Mouse (Mus musculus) midbrain, embryonic 10.5 days (tissue): ENCODE results near the gene Zxdc. TPM values are rescaled to one million over a fixed set of nuclear protein-coding genes. Genes with fewer than 3 reads are reported as not detected.

Experiments used
- DNase-seq: peaks from one replicate; pipeline ENCODE4 v3.0.0-alpha.2; 2017; ENCODE audit warnings: low spot score
- H3K27ac ChIP-seq: fragments of 300-500 bp; sonication (generic); replicated peaks from 2 replicates; pipeline ENCODE4 v1.5.1; 2016; ENCODE audit warnings: mild to moderate bottlenecking
- H3K27me3 ChIP-seq: fragments of 300-500 bp; sonication (generic); 2 replicates; pipeline ENCODE4 v1.6.1; 2016; ENCODE audit warnings: low read depth, mild to moderate bottlenecking; ENCODE audit not compliant: poor library complexity, severe bottlenecking
- H3K36me3 ChIP-seq: fragments of 300-500 bp; sonication (generic); 2 replicates; pipeline ENCODE4 v1.6.1; 2016; ENCODE audit warnings: mild to moderate bottlenecking, moderate library complexity
- H3K4me1 ChIP-seq: fragments of 300-500 bp; sonication (generic); 2 replicates; pipeline ENCODE4 v1.6.1; 2016
- H3K4me3 ChIP-seq: fragments of 300-500 bp; sonication (generic); 2 replicates; pipeline ENCODE4 v1.5.1; 2016; ENCODE audit warnings: mild to moderate bottlenecking, moderate library complexity
- H3K9me3 ChIP-seq: fragments of 300-500 bp; sonication (generic); replicated peaks from 2 replicates; pipeline ENCODE4 v1.6.1; 2016; ENCODE audit warnings: mild to moderate bottlenecking
- WGBS: fragments of 180-500 bp; shearing (Covaris S2); methylation state at CpG from one replicate; pipeline ENCODE4 v1.1.7; 2016; 5-methylcytosine and 5-hydroxymethylcytosine counted together
- polyA plus RNA-seq: library from polyadenylated mRNA; unstranded; fragments of >200 nt; fragmentation: Nextera tagmentation; extraction: Ambion mirVana; gene quantifications from 2 replicates; pipeline ENCODE4 v1.2.1, GENCODE M21; 2016

The Zxdc gene
- polyA plus RNA-seq, result 6.1 and 8.1 TPM in 2 replicates

DNA sequence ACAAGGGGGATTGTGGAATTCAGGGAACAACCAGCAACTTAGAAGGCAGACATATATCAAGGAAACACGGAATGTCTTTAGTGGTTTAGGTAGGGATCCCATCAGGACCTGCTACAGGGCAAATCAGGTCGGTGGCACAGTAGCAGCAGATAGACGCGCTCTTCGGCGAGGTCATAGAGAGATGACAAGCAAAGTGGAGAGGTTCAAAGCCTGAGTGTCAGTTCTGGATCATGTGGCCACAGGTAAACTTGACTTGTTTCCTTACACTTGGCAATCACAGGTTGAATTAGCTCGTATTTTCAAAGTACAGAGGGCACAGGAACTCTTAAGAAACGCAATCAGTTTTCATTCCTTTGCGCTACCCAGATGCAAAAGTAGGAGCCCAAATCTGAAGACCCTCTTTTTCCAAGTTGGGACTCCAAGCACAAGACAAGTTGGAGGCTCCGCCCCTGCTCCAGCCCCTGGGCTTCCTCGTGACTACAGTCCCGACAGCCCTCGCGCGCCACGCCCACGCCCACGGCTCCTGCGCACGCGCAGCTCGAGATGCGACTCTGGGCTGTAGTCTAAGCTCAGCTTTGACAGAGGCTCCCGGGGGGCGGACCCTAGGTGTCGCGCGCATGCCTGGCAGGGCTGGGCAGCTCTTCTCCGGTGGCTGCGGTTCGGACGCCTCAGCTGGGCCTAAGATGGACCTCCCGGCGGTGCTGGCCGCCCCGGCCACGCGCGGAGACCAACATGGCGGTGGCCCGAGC is at the start of gene Zxdc:
Zxdc (plus strand) TSS at position 517 of the 749 bp plus-strand sequence.
- peak within 1 kb of the TSS; percentile 88 for H3K27ac ChIP-seq
- peak within 1 kb of the TSS; percentile 96 for H3K4me3 ChIP-seq
- DNase-seq, result peak; percentile 98
- peaks cover 31% of the 10 kb centered on the region for H3K4me1 ChIP-seq
- peaks cover 23% of the 10 kb centered on the region for H3K36me3 ChIP-seq
- 7% methylated on average over 41 of the region's 41 CpGs for WGBS
- no peaks in the 10 kb centered on the region for H3K27me3 ChIP-seq
- no peaks in the 10 kb centered on the region for H3K9me3 ChIP-seq

DNA sequence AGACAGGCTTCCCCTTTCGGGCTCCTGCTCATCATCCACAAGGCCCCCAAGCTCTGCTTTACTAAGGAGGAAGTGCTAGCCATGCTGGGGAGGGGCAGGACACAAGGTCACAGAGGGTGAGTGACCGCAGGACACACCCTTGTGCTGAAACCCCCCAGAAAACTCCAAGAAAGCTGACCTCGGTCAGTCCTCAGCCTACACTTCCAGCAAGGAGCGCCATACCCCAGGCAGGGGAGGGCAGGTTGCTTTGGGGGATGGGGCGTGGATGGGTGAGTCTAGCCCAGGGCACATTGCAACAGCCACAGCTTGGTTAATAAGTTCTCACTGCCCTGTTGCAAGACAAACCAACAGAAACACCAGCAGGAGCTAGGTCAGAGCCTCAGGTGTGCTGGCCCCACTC is 48.9 kb upstream of the Zxdc start:
- Histone ChIP-seq H3K36me3 (no peaks in the 10 kb centered on the region), H3K4me1 (peaks cover 4% of the 10 kb centered on the region), H3K4me3 (no peak overlapping the region), H3K27ac (no peak overlapping the region), H3K27me3 (peaks cover 18% of the 10 kb centered on the region), H3K9me3 (no peaks in the 10 kb centered on the region; the same call in 1 of the 2 replicates)
- WGBS, result 82% methylated on average over 5 of the region's 5 CpGs
- DNase-seq, result no peak

- 53% methylated on average over 4 of the region's 4 CpGs for WGBS
Measured at GRCm38 (mm10) chr6:90321811-90322210, 47.5 kb upstream of the Zxdc start.

GRCm38 (mm10) chr6:90324026-90324425 is 45.3 kb upstream of the Zxdc start:
- Histone ChIP-seq H3K4me3 (no peak overlapping the region), H3K27me3 (peaks cover 29% of the 10 kb centered on the region), H3K9me3 (no peaks in the 10 kb centered on the region), H3K27ac (no peak overlapping the region), H3K4me1 (peaks cover 4% of the 10 kb centered on the region), H3K36me3 (no peaks in the 10 kb centered on the region)
- DNase-seq, result no peak
- 77% methylated on average over 3 of the region's 3 CpGs for WGBS

More at GRCm38 (mm10) chr6:90321811-90322210, 47.5 kb upstream of the Zxdc start:
- no peaks in the 10 kb centered on the region; the same call in 1 of the 2 replicates for H3K9me3 ChIP-seq
- no peaks in the 10 kb centered on the region for H3K36me3 ChIP-seq
- no peak overlapping the region for H3K4me3 ChIP-seq
- peaks cover 4% of the 10 kb centered on the region for H3K4me1 ChIP-seq
- H3K27ac ChIP-seq, result no peak overlapping the region
- no peak for DNase-seq
- peaks cover 29% of the 10 kb centered on the region for H3K27me3 ChIP-seq

GRCm38 (mm10) chr6:90324463-90324862 is 44.8 kb upstream of the Zxdc start:
- DNase-seq, result no peak
- H3K36me3 ChIP-seq, result no peaks in the 10 kb centered on the region
- H3K4me3 ChIP-seq, result no peak overlapping the region; the same call in 1 of the 2 replicates
- 67% methylated on average over 3 of the region's 3 CpGs for WGBS
- no peaks in the 10 kb centered on the region for H3K9me3 ChIP-seq
- peaks cover 29% of the 10 kb centered on the region for H3K27me3 ChIP-seq
- peaks cover 4% of the 10 kb centered on the region for H3K4me1 ChIP-seq
- H3K27ac ChIP-seq, result no peak overlapping the region

GRCm38 (mm10) chr6:90324991-90325390 is 44.3 kb upstream of the Zxdc start, which contains the start of gene Chst13:
Gene Chst13, minus strand, starts transcription at chr6:90325185.
- no peak within 1 kb of the TSS for H3K27ac ChIP-seq
- H3K36me3 ChIP-seq, result no peaks in the 10 kb centered on the region
- H3K9me3 ChIP-seq, result no peaks in the 10 kb centered on the region
- H3K4me1 ChIP-seq, result peaks cover 4% of the 10 kb centered on the region
- 6% methylated on average over 22 of the region's 22 CpGs for WGBS
- peaks cover 29% of the 10 kb centered on the region for H3K27me3 ChIP-seq
- H3K4me3 ChIP-seq, result peak within 1 kb of the TSS; percentile 36
- DNase-seq, result peak; percentile 20

- H3K4me1 ChIP-seq, result peaks cover 4% of the 10 kb centered on the region
- peaks cover 29% of the 10 kb centered on the region for H3K27me3 ChIP-seq
- H3K27ac ChIP-seq, result no peak overlapping the region
- DNase-seq, result no peak
- WGBS, result 24% methylated on average over 6 of the region's 6 CpGs
- no peaks in the 10 kb centered on the region for H3K9me3 ChIP-seq
- H3K4me3 ChIP-seq, result no peak overlapping the region
- H3K36me3 ChIP-seq, result no peaks in the 10 kb centered on the region
Measured at GRCm38 (mm10) chr6:90327670-90328069, 41.6 kb upstream of the Zxdc start.

- no peak for DNase-seq
- no peaks in the 10 kb centered on the region for H3K36me3 ChIP-seq
- H3K27me3 ChIP-seq, result peaks cover 16% of the 10 kb centered on the region
- no peak overlapping the region for H3K4me3 ChIP-seq
- H3K9me3 ChIP-seq, result no peaks in the 10 kb centered on the region
- H3K27ac ChIP-seq, result no peak overlapping the region
- 64% methylated on average over 1 of the region's 1 CpGs for WGBS
- peaks cover 2% of the 10 kb centered on the region for H3K4me1 ChIP-seq
Measured at GRCm38 (mm10) chr6:90329953-90330352, 39.3 kb upstream of the Zxdc start.

DNA sequence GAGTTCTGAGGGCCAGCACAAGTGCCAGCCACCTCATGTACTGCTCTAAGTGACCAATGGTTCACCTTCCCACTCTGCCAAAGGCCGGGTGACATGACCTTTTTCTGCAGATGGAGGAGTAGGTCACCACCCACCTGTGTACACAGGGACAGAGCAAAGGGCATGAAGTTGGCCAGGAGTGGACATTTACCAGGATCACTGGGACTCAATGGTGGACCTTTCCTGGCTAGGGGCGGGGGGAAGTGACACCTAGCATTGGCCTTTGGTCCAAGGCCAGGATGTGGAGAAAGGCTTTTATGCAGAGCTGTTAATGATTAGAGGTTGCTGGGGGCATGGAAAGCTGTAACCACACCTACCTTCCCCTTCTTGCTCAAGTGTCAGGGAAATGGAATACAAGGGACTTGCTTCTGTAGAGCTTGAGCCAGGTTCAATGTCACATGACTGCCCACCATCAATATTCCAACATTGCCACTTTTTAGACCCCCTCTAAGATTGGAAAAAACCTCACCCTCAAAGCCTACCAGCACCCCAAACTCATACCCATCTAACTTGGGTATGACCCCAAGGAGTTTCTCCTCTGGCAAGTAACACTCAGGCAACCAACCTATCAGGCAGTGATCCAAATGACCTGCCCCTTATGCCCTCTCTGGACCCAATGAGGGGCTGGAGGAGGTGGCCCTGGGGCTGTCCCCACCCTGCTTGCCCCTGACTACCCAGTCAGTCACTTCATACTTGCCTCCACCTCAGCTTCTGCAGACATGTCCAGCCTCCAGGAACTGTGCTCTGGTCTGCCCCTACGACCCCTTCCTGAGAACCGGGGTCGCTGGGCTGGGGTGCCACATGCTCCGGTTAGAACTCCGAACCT is 36.5 kb upstream of the Zxdc start, which contains the start of gene Uroc1:
Uroc1 (plus strand) TSS at position 724 of the 865 bp plus-strand sequence.
- Histone ChIP-seq H3K27ac (no peak within 1 kb of the TSS), H3K36me3 (no peaks in the 10 kb centered on the region), H3K27me3 (no peaks in the 10 kb centered on the region), H3K4me3 (no peak within 1 kb of the TSS), H3K9me3 (no peaks in the 10 kb centered on the region), H3K4me1 (no peaks in the 10 kb centered on the region)
- DNase-seq, result no peak
- WGBS, result 90% methylated on average over 7 of the region's 7 CpGs

DNA sequence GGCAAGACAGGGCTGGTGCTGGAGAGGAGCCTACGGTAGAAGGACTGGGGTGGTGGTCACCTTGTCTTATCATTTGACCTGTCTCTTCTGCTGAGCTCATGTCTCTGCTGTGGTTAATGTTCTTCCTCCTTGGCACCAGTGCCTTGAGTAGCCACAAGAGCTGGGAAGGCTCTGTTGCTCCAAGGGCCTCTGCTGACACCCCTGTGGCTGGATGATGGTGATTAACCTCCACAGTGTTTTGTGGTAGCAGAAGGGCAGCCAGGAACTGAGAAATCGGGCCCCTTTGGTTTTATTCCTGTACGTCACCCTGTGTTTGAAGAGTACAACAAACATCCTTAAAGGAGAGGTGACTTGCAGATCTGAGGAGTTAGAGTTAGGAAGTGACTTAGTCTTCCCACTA is 35.0 kb upstream of the Zxdc start:
- no peak for DNase-seq
- no peaks in the 10 kb centered on the region for H3K36me3 ChIP-seq
- no peaks in the 10 kb centered on the region for H3K27me3 ChIP-seq
- no peak overlapping the region for H3K4me3 ChIP-seq
- no peaks in the 10 kb centered on the region for H3K9me3 ChIP-seq
- no peak overlapping the region for H3K27ac ChIP-seq
- WGBS, result 86% methylated on average over 3 of the region's 3 CpGs
- H3K4me1 ChIP-seq, result no peaks in the 10 kb centered on the region

DNA sequence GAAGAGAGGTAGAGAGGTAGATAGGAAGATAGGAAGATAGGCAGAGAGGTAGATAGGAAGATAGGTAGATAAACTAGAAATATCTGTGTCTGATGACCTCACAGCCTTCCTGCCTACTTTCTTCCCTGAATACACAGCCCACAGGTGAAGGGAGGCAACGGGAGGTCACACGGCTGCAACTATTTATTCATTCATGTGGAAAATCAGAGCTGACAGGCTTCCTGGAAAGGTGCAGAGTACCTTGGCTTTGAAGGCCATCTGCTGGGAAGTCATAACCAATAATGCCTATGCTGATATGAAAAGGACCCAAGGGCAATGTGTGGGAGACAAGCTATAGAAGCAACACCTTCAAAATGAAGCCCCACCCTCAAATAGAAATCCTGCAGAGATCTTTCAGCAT is 26.9 kb upstream of the Zxdc start:
- Histone ChIP-seq H3K9me3 (no peaks in the 10 kb centered on the region), H3K4me3 (no peak overlapping the region), H3K4me1 (no peaks in the 10 kb centered on the region), H3K27me3 (no peaks in the 10 kb centered on the region), H3K27ac (no peak overlapping the region), H3K36me3 (no peaks in the 10 kb centered on the region)
- no peak for DNase-seq
- WGBS, result 82% methylated on average over 2 of the region's 2 CpGs

- Histone ChIP-seq H3K4me1 (no peaks in the 10 kb centered on the region), H3K36me3 (no peaks in the 10 kb centered on the region), H3K27ac (no peak overlapping the region), H3K9me3 (no peaks in the 10 kb centered on the region), H3K4me3 (no peak overlapping the region), H3K27me3 (no peaks in the 10 kb centered on the region)
- 86% methylated on average over 4 of the region's 4 CpGs for WGBS
- DNase-seq, result no peak
Measured at GRCm38 (mm10) chr6:90347183-90347582, 22.1 kb upstream of the Zxdc start.

DNA sequence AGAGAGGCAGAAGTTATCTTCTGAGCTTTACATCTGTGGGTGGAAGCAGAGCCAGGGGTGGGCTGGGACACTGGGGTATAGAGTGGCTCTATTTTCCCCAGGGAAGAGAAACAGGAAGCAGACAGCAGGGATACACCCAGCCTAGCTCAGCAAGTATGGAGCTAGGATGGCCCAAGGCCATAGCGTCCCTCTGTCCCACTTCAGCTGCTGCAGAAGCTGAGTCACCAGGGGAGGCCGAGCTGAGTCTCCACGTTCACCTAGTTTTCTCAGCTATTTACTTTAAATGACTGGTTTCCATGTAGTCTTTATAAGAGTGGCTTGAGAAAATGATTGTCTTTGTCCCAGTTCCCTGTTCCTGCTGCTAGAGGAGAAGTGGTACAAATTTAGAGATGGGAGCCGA is 20.8 kb upstream of the Zxdc start:
- DNase-seq, result no peak
- 79% methylated on average over 4 of the region's 4 CpGs for WGBS
- H3K36me3 ChIP-seq, result no peaks in the 10 kb centered on the region
- no peak overlapping the region for H3K27ac ChIP-seq
- H3K4me3 ChIP-seq, result no peak overlapping the region
- no peaks in the 10 kb centered on the region for H3K9me3 ChIP-seq
- no peaks in the 10 kb centered on the region for H3K4me1 ChIP-seq
- no peaks in the 10 kb centered on the region for H3K27me3 ChIP-seq
